Mouse (Mus musculus) bone marrow macrophage, adult 2 months (primary cell): ENCODE measurements around the gene Nav1.

Source experiments
- CTCF ChIP-seq: IDR thresholded peaks from 2 replicates; pipeline ENCODE4 v1.5.1; 2012; ENCODE audit warnings: low read depth, mild to moderate bottlenecking, low read length, moderate library complexity
- POLR2A ChIP-seq: IDR thresholded peaks from 2 replicates; pipeline ENCODE4 v1.6.1; 2012; ENCODE audit warnings: mild to moderate bottlenecking, low read depth, low read length, borderline replicate concordance

- TF ChIP-seq CTCF = no peak
- no peak for TF ChIP-seq POLR2A
Observed at GRCm38 (mm10) chr1:135565775-135566174, 41.3 kb downstream of the Nav1 start.
